Mouse (Mus musculus) midbrain, postnatal 0 days (tissue): ENCODE results near the gene Cep55. TPM values are rescaled to one million over a fixed set of nuclear protein-coding genes. Genes with fewer than 3 reads are reported as not detected.

Experiments used
- ATAC-seq: fragments of 200-750 bp; cut with Nextera tagmentation; 2 replicates; pipeline ENCODE4 v1.8.0; 2017; ENCODE audit warnings: moderate number of reproducible peaks, mild to moderate bottlenecking, moderate TSS enrichment, moderate library complexity; ENCODE audit not compliant: low FRiP score
- DNase-seq: peaks from one replicate; pipeline ENCODE4 v3.0.0-alpha.2; 2015; ENCODE audit warnings: low spot score
- H3K27ac ChIP-seq: fragments of 300-500 bp; sonication (generic); 2 replicates; pipeline ENCODE4 v1.5.1; 2014; ENCODE audit warnings: low read depth, mild to moderate bottlenecking, low read length, mixed read lengths
- H3K27me3 ChIP-seq: fragments of 300-500 bp; sonication (generic); 2 replicates; pipeline ENCODE4 v1.6.1; 2014; ENCODE audit warnings: low read length, control low read depth, mixed read lengths; ENCODE audit not compliant: insufficient read depth
- H3K36me3 ChIP-seq: fragments of 300-500 bp; sonication (generic); 2 replicates; pipeline ENCODE4 v1.6.1; 2014; ENCODE audit warnings: low read length, control low read depth, mixed read lengths; ENCODE audit not compliant: insufficient read depth
- H3K4me1 ChIP-seq: fragments of 300-500 bp; sonication (generic); 2 replicates; pipeline ENCODE4 v1.6.1; 2014; ENCODE audit warnings: mild to moderate bottlenecking, control low read depth, antibody characterized with exemption, low read length, mixed read lengths; ENCODE audit not compliant: insufficient read depth
- H3K4me2 ChIP-seq: fragments of 300-500 bp; sonication (generic); 2 replicates; pipeline ENCODE4 v1.6.1; 2014; ENCODE audit warnings: low read depth, mild to moderate bottlenecking, low read length, mixed read lengths; ENCODE audit not compliant: poor library complexity, severe bottlenecking
- H3K4me3 ChIP-seq: fragments of 300-500 bp; sonication (generic); 2 replicates; pipeline ENCODE4 v1.5.1; 2014; ENCODE audit warnings: low read depth, mild to moderate bottlenecking, low read length, moderate library complexity
- H3K9ac ChIP-seq: fragments of 300-500 bp; sonication (generic); replicated peaks from 2 replicates; pipeline ENCODE4 v1.6.1; 2014; ENCODE audit warnings: mild to moderate bottlenecking, low read length, moderate library complexity, mixed read lengths; ENCODE audit not compliant: poor library complexity, severe bottlenecking
- H3K9me3 ChIP-seq: fragments of 300-500 bp; sonication (generic); 2 replicates; pipeline ENCODE4 v1.6.1; 2016; ENCODE audit warnings: low read length, control low read depth
- CTCF ChIP-seq: IDR thresholded peaks from 2 replicates; pipeline ENCODE4 v1.5.1; 2016; ENCODE audit warnings: antibody characterized with exemption, mild to moderate bottlenecking
- WGBS: fragments of 180-500 bp; shearing (Covaris S2); extraction: QIAGEN DNeasy Blood & Tissue Kit; methylation state at CpG from one replicate; pipeline ENCODE4 v1.1.7; 2014; 5-methylcytosine and 5-hydroxymethylcytosine counted together
- polyA plus RNA-seq: library from polyadenylated mRNA; unstranded; fragments of >200 nt; fragmentation: Nextera tagmentation; extraction: Ambion mirVana; gene quantifications from 2 replicates; pipeline ENCODE4 v1.2.1, GENCODE M21; 2015
- total RNA-seq: library from RNA; depleted of rRNA; stranded (reverse); fragments of >200 nt; gene quantifications from 2 replicates; pipeline ENCODE4 v1.2.3, GENCODE M21; 2014; rRNA removed

The Cep55 gene
- total RNA-seq (1.3 and 2.3 TPM in 2 replicates), polyA plus RNA-seq (0.88 and 0.90 TPM in 2 replicates)

DNA sequence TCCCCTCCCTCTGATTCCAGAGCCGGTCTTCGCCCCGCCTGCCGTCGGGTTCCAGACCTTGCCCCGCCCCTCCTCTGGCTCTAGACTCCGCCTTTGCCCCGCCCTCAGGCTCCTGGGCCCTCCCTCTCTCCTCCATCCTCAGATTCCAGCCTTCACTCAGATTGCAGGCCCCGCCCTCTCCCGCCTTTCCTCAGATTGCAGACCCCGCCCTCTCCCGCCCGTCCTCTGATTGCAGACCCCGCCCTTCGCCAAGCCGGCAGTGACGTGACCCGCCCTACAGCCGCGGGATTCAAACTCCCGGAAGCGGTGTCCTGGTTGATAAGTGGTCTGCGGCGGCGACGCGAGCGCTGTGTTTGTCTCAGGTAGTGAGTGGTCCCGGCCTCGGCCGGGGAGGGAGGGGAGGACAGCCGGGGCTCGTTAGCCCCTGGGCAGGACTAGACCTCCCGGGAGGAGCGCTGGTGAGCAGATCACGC, at the start of gene Cep55:
Cep55 (plus strand) TSS at position 292 of the 473 bp plus-strand sequence.
- H3K36me3 ChIP-seq, result no peaks in the 10 kb centered on the region
- under 1% methylated on average over 35 of the region's 36 CpGs for WGBS
- TF ChIP-seq CTCF, result peak; percentile 34
- no peaks in the 10 kb centered on the region for H3K9me3 ChIP-seq
- peak within 1 kb of the TSS; percentile 52 for H3K27ac ChIP-seq
- peak within 1 kb of the TSS; percentile 97 for H3K4me2 ChIP-seq
- H3K4me1 ChIP-seq, result 0 out of 2 replicates have a peak, but pooled peaks cover 3% of the 10 kb centered on the region
- peak within 1 kb of the TSS; percentile 70 for H3K4me3 ChIP-seq
- H3K9ac ChIP-seq, result peak within 1 kb of the TSS; percentile 52
- no peaks in the 10 kb centered on the region for H3K27me3 ChIP-seq
- DNase-seq (peak; percentile 98), ATAC-seq (peak; percentile 98)

DNA sequence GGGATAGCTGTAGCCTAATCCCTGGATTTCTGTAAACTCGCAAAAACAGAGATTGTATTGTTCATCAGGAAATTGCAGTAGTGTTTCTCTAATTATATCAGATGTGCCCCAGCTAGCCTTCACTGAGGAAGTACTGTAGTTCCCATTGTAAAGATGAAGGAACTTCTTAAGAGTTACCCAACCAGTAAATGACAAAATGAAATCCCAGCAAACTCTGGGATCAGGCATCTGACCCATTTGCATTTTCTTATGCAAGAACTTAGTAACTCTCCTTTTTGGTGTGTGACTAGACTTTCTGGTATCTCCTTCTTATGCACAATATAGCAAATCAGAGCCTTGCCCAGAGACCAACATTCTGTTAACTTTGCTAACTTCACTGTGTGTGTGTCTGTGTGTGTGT, 43.4 kb upstream of the Cep55 start:
- ATAC-seq (no peak), DNase-seq (no peak)
- H3K36me3 ChIP-seq, result no peaks in the 10 kb centered on the region
- H3K9me3 ChIP-seq, result no peaks in the 10 kb centered on the region
- no peak overlapping the region for H3K27ac ChIP-seq
- no peaks in the 10 kb centered on the region for H3K27me3 ChIP-seq
- 0 out of 2 replicates have a peak, but pooled peaks cover 4% of the 10 kb centered on the region for H3K4me1 ChIP-seq
- 81% methylated on average over 1 of the region's 1 CpGs for WGBS
- no peak overlapping the region for H3K4me3 ChIP-seq
- no peak overlapping the region for H3K4me2 ChIP-seq
- no peak overlapping the region for H3K9ac ChIP-seq
- TF ChIP-seq CTCF, result no peak

DNA sequence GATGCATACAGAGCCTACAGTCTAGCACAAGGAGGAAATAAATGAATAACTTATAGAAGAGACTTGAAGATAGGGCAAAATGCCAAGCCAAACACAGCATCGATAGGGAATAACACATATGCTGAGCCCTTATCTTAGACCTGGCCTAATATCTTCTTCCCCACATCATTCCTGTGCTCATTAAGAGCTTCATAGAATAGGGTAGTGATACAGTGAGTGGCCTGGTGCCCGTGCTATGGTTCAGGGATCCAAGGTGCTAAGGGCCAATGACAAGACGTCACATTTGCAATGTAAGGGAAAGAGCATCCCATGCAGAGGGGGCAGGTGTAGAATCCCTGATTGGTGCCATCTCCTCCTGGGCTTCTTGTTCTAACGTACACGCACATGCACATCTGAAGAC, 40.4 kb upstream of the Cep55 start:
- Histone ChIP-seq H3K4me3 (no peak overlapping the region), H3K4me2 (no peak overlapping the region), H3K27me3 (no peaks in the 10 kb centered on the region), H3K36me3 (no peaks in the 10 kb centered on the region), H3K27ac (no peak overlapping the region), H3K9me3 (no peaks in the 10 kb centered on the region), H3K9ac (no peak overlapping the region), H3K4me1 (0 out of 2 replicates have a peak, but pooled peaks cover 4% of the 10 kb centered on the region)
- ATAC-seq (no peak), DNase-seq (no peak)
- 94% methylated on average over 5 of the region's 5 CpGs for WGBS
- no peak for TF ChIP-seq CTCF

DNA sequence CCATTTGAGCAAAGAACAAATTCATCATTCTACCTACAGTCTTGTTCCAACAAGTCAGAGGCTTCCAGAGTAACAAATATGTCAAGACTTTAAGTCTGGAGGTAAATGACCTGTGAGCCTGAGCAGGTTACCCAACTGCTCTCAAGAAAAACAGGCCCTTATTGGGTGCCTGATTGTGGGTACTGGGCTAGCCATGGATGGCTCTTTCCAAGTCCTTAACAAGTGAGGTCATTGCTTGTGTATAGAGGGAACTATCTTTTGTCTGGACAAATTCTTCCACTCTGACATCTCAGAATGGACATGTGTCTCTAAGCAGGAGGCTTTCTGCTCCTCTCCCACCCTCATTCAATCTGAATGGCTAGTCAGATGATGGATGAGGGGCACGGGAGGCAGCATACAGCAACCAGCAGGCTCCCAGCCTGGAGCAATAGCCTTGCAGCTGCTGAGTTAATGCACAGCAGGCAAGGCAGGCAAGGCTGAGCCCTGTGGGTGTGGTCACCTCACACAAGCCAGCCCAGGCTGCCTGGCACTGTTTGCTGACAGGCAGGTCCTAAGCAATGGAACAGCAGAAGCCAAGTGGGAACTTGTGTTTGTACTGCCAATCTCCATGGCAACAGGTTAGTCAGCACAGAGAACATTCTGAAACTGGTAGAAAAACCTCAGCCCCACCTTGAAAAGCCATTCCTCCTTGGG, 39.5 kb upstream of the Cep55 start:
- ATAC-seq (peak; percentile 90), DNase-seq (peak; percentile 90)
- 0 out of 2 replicates have a peak, but pooled peaks cover 4% of the 10 kb centered on the region for H3K4me1 ChIP-seq

DNA sequence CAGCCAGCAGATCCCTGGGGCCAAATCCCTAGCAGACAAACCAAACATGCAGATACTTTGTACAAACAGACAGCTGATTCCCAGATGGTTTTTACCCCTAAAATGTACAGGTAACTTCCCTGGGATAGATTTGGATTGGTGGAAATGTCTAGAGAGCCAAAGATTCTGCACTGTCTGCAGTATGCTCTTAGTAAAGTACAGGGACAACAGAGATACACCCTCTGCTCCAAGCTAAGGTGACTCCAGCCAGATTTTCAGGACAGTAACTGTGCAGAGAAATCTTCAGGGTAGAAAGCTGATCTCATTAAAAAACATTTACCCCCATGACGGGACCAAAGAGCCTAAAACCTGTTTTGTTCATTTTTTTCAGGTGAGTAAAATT, 38.9 kb upstream of the Cep55 start:
- Histone ChIP-seq H3K36me3 (no peaks in the 10 kb centered on the region), H3K27me3 (no peaks in the 10 kb centered on the region), H3K4me1 (0 out of 2 replicates have a peak, but pooled peaks cover 4% of the 10 kb centered on the region), H3K27ac (peak overlapping the region; percentile 27; the same call in 1 of the 2 replicates), H3K4me3 (no peak overlapping the region), H3K9me3 (no peaks in the 10 kb centered on the region), H3K9ac (no peak overlapping the region), H3K4me2 (no peak overlapping the region)
- no peak for DNase-seq
- 59% methylated on average over 1 of the region's 1 CpGs for WGBS
- no peak for TF ChIP-seq CTCF
- peak; percentile 34; the same call in 1 of the 2 replicates for ATAC-seq

More for the DNA sequence above, 39.5 kb upstream of the Cep55 start:
- no peak for TF ChIP-seq CTCF
- Histone ChIP-seq H3K4me2 (no peak overlapping the region), H3K9me3 (no peaks in the 10 kb centered on the region), H3K36me3 (no peaks in the 10 kb centered on the region), H3K9ac (no peak overlapping the region), H3K27ac (peak overlapping the region; percentile 27; the same call in 1 of the 2 replicates), H3K4me3 (no peak overlapping the region), H3K27me3 (no peaks in the 10 kb centered on the region)
- 4% methylated on average over 1 of the region's 1 CpGs for whole genome bisulfite sequencing

DNA sequence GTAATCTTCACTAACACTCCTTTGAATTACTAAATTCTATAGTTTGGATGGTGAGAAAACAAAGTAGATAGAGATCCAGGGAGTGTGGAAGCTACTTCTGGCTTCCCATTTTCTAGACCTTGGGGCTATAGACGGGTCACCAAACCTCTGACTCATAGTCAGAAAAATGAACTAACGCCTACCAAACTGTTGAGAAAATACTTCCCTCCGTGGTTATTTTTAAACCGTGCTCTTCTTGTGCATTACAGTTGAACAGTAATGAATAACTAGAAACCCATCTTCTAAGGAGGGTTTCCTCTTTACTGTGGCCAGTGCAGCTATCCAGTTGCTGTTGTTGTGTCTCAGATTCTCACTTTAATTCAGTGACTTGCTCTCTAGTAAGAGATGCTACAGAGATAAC, 32.1 kb upstream of the Cep55 start:
- WGBS, result 83% methylated on average over 4 of the region's 4 CpGs
- TF ChIP-seq CTCF, result no peak
- ATAC-seq (no peak), DNase-seq (no peak)
- Histone ChIP-seq H3K36me3 (no peaks in the 10 kb centered on the region), H3K4me3 (no peak overlapping the region), H3K4me1 (no peaks in the 10 kb centered on the region), H3K9me3 (no peaks in the 10 kb centered on the region), H3K4me2 (no peak overlapping the region), H3K27ac (no peak overlapping the region), H3K27me3 (no peaks in the 10 kb centered on the region), H3K9ac (no peak overlapping the region)
